Mouse (Mus musculus) liver, adult 2 months (tissue): Measurements from ENCODE around the gene Ptgdr.

Experiments used
- CTCF ChIP-seq: fragments of 200-500 bp; IDR thresholded peaks from 2 replicates; pipeline ENCODE4 v1.5.1; 2011; ENCODE audit warnings: low read depth, low read length, control low read depth
- POLR2A ChIP-seq: fragments of 200-500 bp; IDR thresholded peaks from 2 replicates; pipeline ENCODE4 v1.6.1; 2011; ENCODE audit warnings: low read length, control low read depth; ENCODE audit not compliant: insufficient read depth; ENCODE audit errors: extremely low read depth

- TF ChIP-seq POLR2A = no peak
- no peak for TF ChIP-seq CTCF
Observed at GRCm38 (mm10) chr14:44846558-44847263, 12.5 kb downstream of the Ptgdr start.
